Mouse (Mus musculus) ES-E14 (cell line): ENCODE data around the gene Plxdc2.

Experiments used
- CHD2 ChIP-seq: IDR thresholded peaks from 2 replicates; pipeline ENCODE4 v1.6.1; 2014; ENCODE audit warnings: mild to moderate bottlenecking, low read depth, low read length, inconsistent platforms
- MAFK ChIP-seq: IDR thresholded peaks from 2 replicates; pipeline ENCODE4 v1.6.1; 2014; ENCODE audit warnings: mild to moderate bottlenecking, low read depth, low read length, inconsistent platforms; ENCODE audit not compliant: insufficient read depth
- ZC3H11A ChIP-seq: IDR thresholded peaks from 2 replicates; pipeline ENCODE4 v1.6.1; 2012; ENCODE audit warnings: low read depth, mild to moderate bottlenecking, inconsistent platforms, low read length, borderline replicate concordance

GRCm38 (mm10) chr2:16757158-16757557 lies 401.1 kb downstream of the Plxdc2 start:
- no peak for TF ChIP-seq ZC3H11A
- TF ChIP-seq CHD2, result no peak
- no peak for TF ChIP-seq MAFK
